In the genomic region with DNA sequence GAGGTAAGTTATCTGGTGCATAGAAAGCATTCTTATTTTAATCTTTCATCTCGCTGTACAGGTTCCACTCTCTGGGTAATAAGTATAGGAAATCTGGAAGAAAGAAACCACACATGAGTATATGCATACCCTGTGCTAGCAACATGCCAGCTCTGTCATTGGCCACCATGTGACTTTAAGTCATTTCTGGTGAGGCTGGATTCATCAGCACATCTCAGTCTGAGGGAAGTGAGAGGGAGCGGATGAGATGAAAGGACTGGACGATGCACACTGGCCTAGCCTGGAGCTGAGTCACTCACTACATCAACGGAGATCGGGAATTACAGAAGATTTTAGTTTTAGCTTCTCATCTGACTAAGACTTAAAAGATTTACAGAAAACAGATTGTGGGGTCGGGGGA, we compare ENCODE assay signal across 29 mouse cellular contexts. TPM values are rescaled to one million over a fixed set of nuclear protein-coding genes. Genes with fewer than 3 reads are reported as not detected.
DNase-seq lines count a peak whose midpoint lies in the region; ATAC-seq and TF ChIP-seq lines count a peak whose summit lies in the region.
"Had no signal": no experiment of that assay in that cellular context is flagged by ENCODE, and none has a peak within 500 bp of the region (broad histone marks: within the 10 kb centered on the region; RNA-seq: fewer than 3 reads in every experiment).

No protein-coding gene starts in this region.

- no peak overlapping the region for H3K9ac ChIP-seq in heart, embryonic 11.5 days (ENCODE audit: low read depth, low read length)
- H3K9ac ChIP-seq in MEL (ENCODE audit: control insufficient read depth, low read depth, low read length, poor library complexity, severe bottlenecking) = no peak overlapping the region
- H3K9ac ChIP-seq: embryonic facial prominence, embryonic 13.5 days; embryonic facial prominence, embryonic 15.5 days; forebrain, embryonic 12.5 days had no signal

- no peak overlapping the region for H3K27ac ChIP-seq in heart, embryonic 11.5 days (ENCODE audit: low read depth, low read length)
- H3K27ac ChIP-seq in MEL (ENCODE audit: control insufficient read depth, low read depth, low read length) = no peak overlapping the region
- no peak overlapping the region for H3K27ac ChIP-seq in thymus, adult 2 months (ENCODE audit: control insufficient read depth, insufficient read depth, low read length)
- H3K27ac ChIP-seq: embryonic facial prominence, embryonic 13.5 days; embryonic facial prominence, embryonic 15.5 days; forebrain, embryonic 10.5 days; forebrain, embryonic 12.5 days had no signal

- no peak for TF ChIP-seq POLR2A in MEL (IDR thresholded peaks at IDR 0.05; ENCODE audit: control insufficient read depth in 1 of 2, insufficient read depth in 1 of 2, low read depth in 1 of 2, low read length in 2 of 2, poor library complexity in 1 of 2)
- no peak for TF ChIP-seq POLR2A in thymus, adult 2 months (IDR thresholded peaks at IDR 0.05; ENCODE audit: control insufficient read depth, extremely low read depth, insufficient read depth, low read length, poor library complexity)

- no peak for ATAC-seq in heart, embryonic 11.5 days (replicated peaks; ENCODE audit: insufficient number of reproducible peaks, low FRiP score, low TSS enrichment)
- ATAC-seq in megakaryocyte-erythroid progenitor cell, adult 5-6 weeks (replicated peaks; ENCODE audit: low FRiP score, low TSS enrichment, poor library complexity, severe bottlenecking) = no peak
- ATAC-seq: CD4-positive, CD25-positive, alpha-beta regulatory T cell, adult 4 months; forebrain, embryonic 14.5 days; forebrain, embryonic 16.5 days had no signal

- H3K36me3 ChIP-seq in heart, embryonic 11.5 days (ENCODE audit: control insufficient read depth, insufficient read depth, low read length) = peaks cover 24% of the 10 kb centered on the region
- peaks cover 0 to 10% of the 10 kb centered on the region in 2 experiments; a peak in 2 of 4 replicates for H3K36me3 ChIP-seq in MEL (ENCODE audit: control insufficient read depth in 1 of 2, insufficient read depth in 2 of 2, low read length in 2 of 2)
- peaks cover 46% of the 10 kb centered on the region for H3K36me3 ChIP-seq in thymus, adult 2 months (ENCODE audit: control insufficient read depth, insufficient read depth, low read length)

- H3K9me3 ChIP-seq in heart, embryonic 11.5 days (replicated peaks; ENCODE audit: control insufficient read depth, low read length) = no peaks in the 10 kb centered on the region
- H3K9me3 ChIP-seq in MEL (replicated peaks; ENCODE audit: insufficient read depth, low read length) = no peaks in the 10 kb centered on the region
- H3K9me3 ChIP-seq: embryonic facial prominence, embryonic 13.5 days; embryonic facial prominence, embryonic 15.5 days; forebrain, embryonic 10.5 days; forebrain, embryonic 12.5 days; G1E had no signal

- no peak overlapping the region for H3K4me2 ChIP-seq in heart, embryonic 11.5 days
- H3K4me2 ChIP-seq: embryonic facial prominence, embryonic 13.5 days; embryonic facial prominence, embryonic 15.5 days; forebrain, embryonic 12.5 days had no signal

- TF ChIP-seq RAD21 in MEL (IDR thresholded peaks at IDR 0.05; ENCODE audit: low read depth, low read length) = no peak

- no peak for TF ChIP-seq CTCF in MEL (IDR thresholded peaks at IDR 0.05 in 2 of 3, conservative IDR thresholded peaks at IDR 0.05 in 1 of 3; ENCODE audit: control insufficient read depth in 1 of 3, insufficient read depth in 1 of 3, low read depth in 2 of 3, low read length in 3 of 3, poor library complexity in 1 of 3, severe bottlenecking in 1 of 3)
- no peak for TF ChIP-seq CTCF in thymus, adult 2 months (IDR thresholded peaks at IDR 0.05; ENCODE audit: borderline replicate concordance, control insufficient read depth, extremely low read depth, insufficient read depth, low read length, poor library complexity)

- H3K79me2 ChIP-seq in MEL (ENCODE audit: control insufficient read depth, insufficient read depth, low read length, poor library complexity) = no peaks in the 10 kb centered on the region

- no peak overlapping the region for H3K4me3 ChIP-seq in heart, embryonic 11.5 days (ENCODE audit: low read depth, low read length)
- H3K4me3 ChIP-seq in MEL (ENCODE audit: control insufficient read depth in 1 of 2, insufficient read depth in 1 of 2, low read depth in 2 of 2, low read length in 2 of 2) = no peak overlapping the region
- no peak overlapping the region for H3K4me3 ChIP-seq in thymus, adult 2 months (ENCODE audit: control insufficient read depth, insufficient read depth, low read length)
- H3K4me3 ChIP-seq: embryonic facial prominence, embryonic 13.5 days; embryonic facial prominence, embryonic 15.5 days; erythroblast, embryonic 14.5 days; forebrain, embryonic 10.5 days; forebrain, embryonic 12.5 days had no signal

- peaks cover 6% of the 10 kb centered on the region; the same call in 1 of the 2 replicates for H3K4me1 ChIP-seq in heart, embryonic 11.5 days (ENCODE audit: control insufficient read depth, insufficient read depth, low read length)
- no peaks in the 10 kb centered on the region for H3K4me1 ChIP-seq in MEL (ENCODE audit: control insufficient read depth in 1 of 2, insufficient read depth in 2 of 2, low read length in 2 of 2)
- no peaks in the 10 kb centered on the region for H3K4me1 ChIP-seq in thymus, adult 2 months (replicated peaks; ENCODE audit: control insufficient read depth, insufficient read depth, low read length)
- H3K4me1 ChIP-seq: embryonic facial prominence, embryonic 15.5 days had no signal

- WGBS in heart, embryonic 11.5 days (ENCODE audit: insufficient replicate concordance) = 88% methylated on average over 6 of the region's 6 CpGs
- 97% methylated on average over 6 of the region's 6 CpGs for WGBS in thymus, adult 2 months

- H3K27me3 ChIP-seq in heart, embryonic 11.5 days (ENCODE audit: control insufficient read depth, insufficient read depth, low read length) = no peaks in the 10 kb centered on the region
- H3K27me3 ChIP-seq in MEL (ENCODE audit: control insufficient read depth in 1 of 2, insufficient read depth in 2 of 2, low read length in 2 of 2) = no peaks in the 10 kb centered on the region
- H3K27me3 ChIP-seq in thymus, adult 2 months (ENCODE audit: control insufficient read depth, insufficient read depth, low read length) = no peaks in the 10 kb centered on the region
- H3K27me3 ChIP-seq: CH12.LX; embryonic facial prominence, embryonic 13.5 days; embryonic facial prominence, embryonic 15.5 days; forebrain, embryonic 12.5 days had no signal

- no peak for TF ChIP-seq EP300 in MEL (IDR thresholded peaks at IDR 0.05; ENCODE audit: low read depth in 1 of 2, low read length in 2 of 2)

- peak; percentile 60 for DNase-seq in heart, adult 11 months
- DNase-seq in 3T3-L1 (ENCODE audit: low read depth, low spot score) (peak; percentile 1), MEL (ENCODE audit: low read depth, low spot score) (peak; percentile 17), NIH3T3 (ENCODE audit: low read depth) (peak; percentile 50)
- no peak for DNase-seq in gastrocnemius, postnatal 4 days (ENCODE audit: low spot score in 2 of 2)
- DNase-seq in thymus, adult 2 months = no peak
- DNase-seq: adrenal gland, adult 2 months; adrenal gland, postnatal 10 days; adrenal gland, postnatal 25 days; B cell, adult 2 months; cerebellum, adult 11 months; cerebellum, adult 18-20 months; cerebellum, adult 8-10 months; cerebellum, adult 9-11 months; cerebellum, postnatal 14 days; cerebellum, postnatal 36 days; embryo, embryonic 11 days had no signal

TF ChIP-seq in MEL, 35 proteins besides CTCF, POLR2A, EP300 and RAD21:
- no peak for TF ChIP-seq MAX (IDR thresholded peaks at IDR 0.05; ENCODE audit: low read length)
- TF ChIP-seq ETS1 (IDR thresholded peaks at IDR 0.05; ENCODE audit: low read depth, low read length) = no peak
- TF ChIP-seq ZC3H11A (IDR thresholded peaks at IDR 0.05; ENCODE audit: low read depth, low read length) = no peak
- no peak for TF ChIP-seq MXI1 (IDR thresholded peaks at IDR 0.05; ENCODE audit: low read depth, low read length)
- no peak for TF ChIP-seq TBP (IDR thresholded peaks at IDR 0.05; ENCODE audit: low read depth, low read length)
- TF ChIP-seq POLR2AphosphoS2 (IDR thresholded peaks at IDR 0.05; ENCODE audit: low read length) = no peak
- TF ChIP-seq MYC (IDR thresholded peaks at IDR 0.05; ENCODE audit: low read depth, low read length) = no peak
- no peak for TF ChIP-seq JUND (IDR thresholded peaks at IDR 0.05; ENCODE audit: low read depth, low read length)
- TF ChIP-seq SIN3A (IDR thresholded peaks at IDR 0.05; ENCODE audit: low read length) = no peak
TF ChIP-seq in MEL: peak in this region for 0.

RNA-seq across cellular contexts. Expression of gene Pold3, which starts 38.5 kb away (rescaled TPM):
- 44.6 and 50.6 TPM in 2 replicates for polyA plus RNA-seq in heart, embryonic 11.5 days (2014; fragmentation: Nextera tagmentation; extraction: Ambion mirVana)
- 57.1 and 67.6 TPM in 2 replicates for total RNA-seq in MEL (2012; rRNA removed)
- polyA plus RNA-seq in MEL (2012; ENCODE audit: insufficient read depth in 1 of 2, insufficient read length in 2 of 2, low read depth in 1 of 2, low replicate concordance in 2 of 2, missing spikeins in 1 of 2) = 10 to 100 TPM in 1 of 2 experiments, not detected in 1; 98.1 TPM
- total RNA-seq in gastrocnemius, postnatal 4 days (2021) = 10 to 100 TPM; 25.1 to 26.0 TPM
- 21.4 and 22.7 TPM in 2 replicates for polyA plus RNA-seq in thymus, adult 2 months (2012; rRNA removed)
- total RNA-seq in megakaryocyte-erythroid progenitor cell, adult 5-6 weeks (2014; fragmentation: Nextera tagmentation) = 91.8 and 98.7 TPM in 2 replicates
- total RNA-seq in megakaryocyte-erythroid progenitor cell, adult 5-6 weeks (2017) = 97.0 and 121 TPM in 2 replicates

Comparison
In these comparisons a context has a peak if more than half of its experiments do, and no peak if none do; other contexts are left out.
1. DNase-seq: peak in heart, adult 11 months (single experiment), 3T3-L1 (single experiment), MEL (single experiment) and NIH3T3 (single experiment); none in gastrocnemius, postnatal 4 days (0 of 2) and thymus, adult 2 months (single experiment).